Mouse (Mus musculus): ENCODE measurements around the gene Mrgpre. TPM values are rescaled to one million over a fixed set of nuclear protein-coding genes. Genes with fewer than 3 reads are reported as not detected.

The Mrgpre gene
- polyA plus RNA-seq, 1 experiment from 2014 or later = 8.7 TPM

- 85% methylated on average over 6 of the region's 6 CpGs for WGBS
- no peaks in the 10 kb centered on the region for H3K4me1 ChIP-seq (replicated peaks; ENCODE audit: control insufficient read depth, insufficient read depth, low read length)
- no peak overlapping the region for H3K4me2 ChIP-seq (replicated peaks)
- no peak overlapping the region for H3K9ac ChIP-seq
- ATAC-seq (ENCODE audit: low FRiP score) = no peak
- H3K4me3 ChIP-seq (replicated peaks; ENCODE audit: low read length) = no peak overlapping the region
- no peak for DNase-seq (ENCODE audit: low spot score)
- no peaks in the 10 kb centered on the region for H3K9me3 ChIP-seq (ENCODE audit: control insufficient read depth, low read length)
- H3K27ac ChIP-seq = no peak overlapping the region
- H3K36me3 ChIP-seq (replicated peaks; ENCODE audit: control insufficient read depth, insufficient read depth) = peaks cover 24% of the 10 kb centered on the region
- no peaks in the 10 kb centered on the region for H3K27me3 ChIP-seq (ENCODE audit: control insufficient read depth, insufficient read depth, low read length)
Measured at GRCm38 (mm10) chr7:143792336-143792985, 8.2 kb upstream of the Mrgpre start.

GRCm38 (mm10) chr7:143783378-143783995, 813 bp downstream of the Mrgpre start:
- H3K27me3 ChIP-seq (ENCODE audit: control insufficient read depth, insufficient read depth, low read length) = no peaks in the 10 kb centered on the region
- DNase-seq (ENCODE audit: low spot score) (peak; percentile 32), ATAC-seq (ENCODE audit: low FRiP score) (peak; percentile 67)
- no peaks in the 10 kb centered on the region for H3K9me3 ChIP-seq (ENCODE audit: control insufficient read depth, low read length)
- peak overlapping the region; percentile 61 for H3K9ac ChIP-seq
- peak overlapping the region; percentile 38 for H3K4me3 ChIP-seq (replicated peaks; ENCODE audit: low read length)
- no peaks in the 10 kb centered on the region for H3K36me3 ChIP-seq (replicated peaks; ENCODE audit: control insufficient read depth, insufficient read depth)
- 10% methylated on average over 5 of the region's 6 CpGs for WGBS
- peak overlapping the region; percentile 53 for H3K4me2 ChIP-seq (replicated peaks)
- peak overlapping the region; percentile 20 for H3K27ac ChIP-seq
- H3K4me1 ChIP-seq (replicated peaks; ENCODE audit: control insufficient read depth, insufficient read depth, low read length) = peaks cover 21% of the 10 kb centered on the region

GRCm38 (mm10) chr7:143777375-143777774, 6.9 kb downstream of the Mrgpre start:
- Histone ChIP-seq H3K27me3 (ENCODE audit: control insufficient read depth, insufficient read depth, low read length) (no peaks in the 10 kb centered on the region), H3K27ac (no peak overlapping the region), H3K9ac (no peak overlapping the region), H3K9me3 (ENCODE audit: control insufficient read depth, low read length) (no peaks in the 10 kb centered on the region), H3K4me3 (replicated peaks; ENCODE audit: low read length) (no peak overlapping the region), H3K36me3 (replicated peaks; ENCODE audit: control insufficient read depth, insufficient read depth) (no peaks in the 10 kb centered on the region), H3K4me2 (replicated peaks) (no peak overlapping the region), H3K4me1 (replicated peaks; ENCODE audit: control insufficient read depth, insufficient read depth, low read length) (no peaks in the 10 kb centered on the region)
- DNase-seq (ENCODE audit: low spot score) (no peak), ATAC-seq (ENCODE audit: low FRiP score) (no peak)
- 78% methylated on average over 2 of the region's 2 CpGs for WGBS

GRCm38 (mm10) chr7:143776137-143776536, 8.2 kb downstream of the Mrgpre start:
- ATAC-seq (ENCODE audit: low FRiP score) (no peak), DNase-seq (ENCODE audit: low spot score) (no peak)
- H3K4me2 ChIP-seq (replicated peaks) = no peak overlapping the region
- WGBS = 32% methylated on average over 3 of the region's 3 CpGs
- no peaks in the 10 kb centered on the region for H3K36me3 ChIP-seq (replicated peaks; ENCODE audit: control insufficient read depth, insufficient read depth)
- H3K4me3 ChIP-seq (replicated peaks; ENCODE audit: low read length) = no peak overlapping the region
- H3K27ac ChIP-seq = no peak overlapping the region
- no peaks in the 10 kb centered on the region for H3K4me1 ChIP-seq (replicated peaks; ENCODE audit: control insufficient read depth, insufficient read depth, low read length)
- no peak overlapping the region for H3K9ac ChIP-seq
- no peaks in the 10 kb centered on the region for H3K9me3 ChIP-seq (ENCODE audit: control insufficient read depth, low read length)
- H3K27me3 ChIP-seq (ENCODE audit: control insufficient read depth, insufficient read depth, low read length) = no peaks in the 10 kb centered on the region

GRCm38 (mm10) chr7:143769461-143769860, 14.8 kb downstream of the Mrgpre start:
- ATAC-seq (ENCODE audit: low FRiP score) = no peak

GRCm38 (mm10) chr7:143768267-143768666, 16.0 kb downstream of the Mrgpre start:
- Histone ChIP-seq H3K27me3 (ENCODE audit: control insufficient read depth, insufficient read depth, low read length) (no peaks in the 10 kb centered on the region), H3K4me3 (replicated peaks; ENCODE audit: low read length) (no peak overlapping the region), H3K9ac (no peak overlapping the region), H3K36me3 (replicated peaks; ENCODE audit: control insufficient read depth, insufficient read depth) (no peaks in the 10 kb centered on the region), H3K27ac (no peak overlapping the region), H3K4me2 (replicated peaks) (no peak overlapping the region), H3K9me3 (ENCODE audit: control insufficient read depth, low read length) (no peaks in the 10 kb centered on the region), H3K4me1 (replicated peaks; ENCODE audit: control insufficient read depth, insufficient read depth, low read length) (no peaks in the 10 kb centered on the region)
- WGBS = 84% methylated on average over 6 of the region's 6 CpGs
- DNase-seq (ENCODE audit: low spot score) (no peak), ATAC-seq (ENCODE audit: low FRiP score) (no peak)

More at GRCm38 (mm10) chr7:143769461-143769860, 14.8 kb downstream of the Mrgpre start:
- WGBS = 61% methylated on average over 1 of the region's 1 CpGs
- no peak overlapping the region for H3K4me2 ChIP-seq (replicated peaks)
- no peak overlapping the region for H3K9ac ChIP-seq
- H3K9me3 ChIP-seq (ENCODE audit: control insufficient read depth, low read length) = no peaks in the 10 kb centered on the region
- no peaks in the 10 kb centered on the region for H3K36me3 ChIP-seq (replicated peaks; ENCODE audit: control insufficient read depth, insufficient read depth)
- H3K4me1 ChIP-seq (replicated peaks; ENCODE audit: control insufficient read depth, insufficient read depth, low read length) = no peaks in the 10 kb centered on the region
- no peak overlapping the region for H3K27ac ChIP-seq
- no peak overlapping the region for H3K4me3 ChIP-seq (replicated peaks; ENCODE audit: low read length)
- no peaks in the 10 kb centered on the region for H3K27me3 ChIP-seq (ENCODE audit: control insufficient read depth, insufficient read depth, low read length)
- DNase-seq (ENCODE audit: low spot score) = no peak

- H3K27me3 ChIP-seq (ENCODE audit: control insufficient read depth, insufficient read depth, low read length) = no peaks in the 10 kb centered on the region
- DNase-seq (ENCODE audit: low spot score) (no peak), ATAC-seq (ENCODE audit: low FRiP score) (no peak)
- no peak within 1 kb of the TSS for H3K4me3 ChIP-seq (replicated peaks; ENCODE audit: low read length)
- 60% methylated on average over 6 of the region's 6 CpGs for WGBS
- no peak within 1 kb of the TSS for H3K4me2 ChIP-seq (replicated peaks)
- H3K9ac ChIP-seq = no peak within 1 kb of the TSS
- H3K9me3 ChIP-seq (ENCODE audit: control insufficient read depth, low read length) = no peaks in the 10 kb centered on the region
- H3K36me3 ChIP-seq (replicated peaks; ENCODE audit: control insufficient read depth, insufficient read depth) = no peaks in the 10 kb centered on the region
- H3K27ac ChIP-seq = no peak within 1 kb of the TSS
- H3K4me1 ChIP-seq (replicated peaks; ENCODE audit: control insufficient read depth, insufficient read depth, low read length) = no peaks in the 10 kb centered on the region
Measured at GRCm38 (mm10) chr7:143766893-143767292, 17.4 kb downstream of the Mrgpre start, which contains the start of gene Mrgprg. Mrgprg (minus strand) TSS chr7:143766993.

GRCm38 (mm10) chr7:143764876-143765530, 19.3 kb downstream of the Mrgpre start:
- DNase-seq (ENCODE audit: low spot score) (no peak), ATAC-seq (ENCODE audit: low FRiP score) (no peak)
- Histone ChIP-seq H3K36me3 (replicated peaks; ENCODE audit: control insufficient read depth, insufficient read depth) (no peaks in the 10 kb centered on the region), H3K27me3 (ENCODE audit: control insufficient read depth, insufficient read depth, low read length) (no peaks in the 10 kb centered on the region), H3K4me1 (replicated peaks; ENCODE audit: control insufficient read depth, insufficient read depth, low read length) (no peaks in the 10 kb centered on the region), H3K9ac (no peak overlapping the region), H3K4me3 (replicated peaks; ENCODE audit: low read length) (no peak overlapping the region), H3K27ac (no peak overlapping the region), H3K4me2 (replicated peaks) (no peak overlapping the region), H3K9me3 (ENCODE audit: control insufficient read depth, low read length) (no peaks in the 10 kb centered on the region)
- WGBS = 79% methylated on average over 19 of the region's 19 CpGs

GRCm38 (mm10) chr7:143763794-143764193, 20.5 kb downstream of the Mrgpre start:
- H3K36me3 ChIP-seq (replicated peaks; ENCODE audit: control insufficient read depth, insufficient read depth) = no peaks in the 10 kb centered on the region
- no peak overlapping the region for H3K4me2 ChIP-seq (replicated peaks)
- H3K27ac ChIP-seq = no peak overlapping the region
- H3K9ac ChIP-seq = no peak overlapping the region
- peak; percentile 69 for DNase-seq (ENCODE audit: low spot score)
- no peaks in the 10 kb centered on the region for H3K4me1 ChIP-seq (replicated peaks; ENCODE audit: control insufficient read depth, insufficient read depth, low read length)
- no peaks in the 10 kb centered on the region for H3K27me3 ChIP-seq (ENCODE audit: control insufficient read depth, insufficient read depth, low read length)
- no peaks in the 10 kb centered on the region for H3K9me3 ChIP-seq (ENCODE audit: control insufficient read depth, low read length)
- 15% methylated on average over 3 of the region's 3 CpGs for WGBS
- H3K4me3 ChIP-seq (replicated peaks; ENCODE audit: low read length) = no peak overlapping the region
- ATAC-seq (ENCODE audit: low FRiP score) = no peak; the same call in 1 of the 2 replicates

Data from hindbrain, embryonic 14.5 days (tissue).